28 mouse cellular contexts compared by ENCODE assay signal in the genomic region with DNA sequence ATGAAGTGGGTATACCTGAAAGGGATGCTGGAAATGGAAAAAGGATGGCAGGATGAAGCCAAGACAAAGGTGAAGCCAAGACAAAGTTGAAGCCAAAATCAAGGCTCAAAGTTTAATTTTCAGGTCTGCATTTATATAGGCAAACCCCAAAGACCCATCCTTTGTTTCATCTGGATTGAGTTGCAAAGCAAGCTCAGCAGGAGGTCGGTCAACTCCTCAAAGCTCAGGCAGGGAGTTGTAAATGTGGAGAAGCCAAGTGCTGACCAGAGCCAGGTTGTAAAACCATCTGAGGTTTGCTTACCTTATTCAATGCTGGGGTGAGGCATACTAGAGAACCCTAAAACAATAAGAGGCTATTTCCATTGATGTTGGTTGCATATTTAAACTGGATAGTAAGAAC. TPM values are rescaled to one million over a fixed set of nuclear protein-coding genes. Genes with fewer than 3 reads are reported as not detected.
A peak's percentile ranks its signal among the peaks of the same experiment; 100 is the strongest.
DNase-seq lines count a peak whose midpoint lies in the region; ATAC-seq and TF ChIP-seq lines count a peak whose summit lies in the region.
"Had no signal": no experiment of that assay in that cellular context is flagged by ENCODE, and none has a peak within 500 bp of the region (broad histone marks: within the 10 kb centered on the region; RNA-seq: fewer than 3 reads in every experiment).

No protein-coding gene starts in this region.

- no peak for ATAC-seq in hindbrain, embryonic 16.5 days
- ATAC-seq: activated CD4-positive, CD25-positive, alpha-beta regulatory T cell, adult 4 months; CD4-positive, CD25-positive, alpha-beta regulatory T cell, adult 4 months; Patski had no signal

- no peak for TF ChIP-seq CTCF in heart, adult 2 months (IDR thresholded peaks at IDR 0.05)

- intact Hi-C loops in left cerebral cortex, postnatal 36 days (cut with DNase I): no loop called here
- intact Hi-C loops in heart, adult 2 months (cut with DNase I): no loop called here

- H3K4me3 ChIP-seq in ES-E14 (ENCODE audit: insufficient read depth in 1 of 2, low read depth in 1 of 2, low read length in 2 of 2, poor library complexity in 1 of 2, severe bottlenecking in 1 of 2): no peak overlapping the region
- H3K4me3 ChIP-seq in hindbrain, embryonic 16.5 days (ENCODE audit: low read length): no peak overlapping the region
- no peak overlapping the region for H3K4me3 ChIP-seq in heart, adult 2 months

- H3K36me3 ChIP-seq in ES-E14 (ENCODE audit: control insufficient read depth, insufficient read depth, low read length, poor library complexity, severe bottlenecking): no peaks in the 10 kb centered on the region
- H3K36me3 ChIP-seq in hindbrain, embryonic 16.5 days (ENCODE audit: control insufficient read depth, insufficient read depth, low read length): no peaks in the 10 kb centered on the region
- no peaks in the 10 kb centered on the region for H3K36me3 ChIP-seq in heart, adult 2 months (ENCODE audit: control insufficient read depth, insufficient read depth, low read length)
- H3K36me3 ChIP-seq: G1E had no signal

- H3K4me1 ChIP-seq in ES-E14 (ENCODE audit: control insufficient read depth in 2 of 2, insufficient read depth in 2 of 2, low read length in 2 of 2, poor library complexity in 1 of 2): no peaks in the 10 kb centered on the region; a peak in 1 of 4 replicates
- peaks cover 3% of the 10 kb centered on the region for H3K4me1 ChIP-seq in hindbrain, embryonic 16.5 days (ENCODE audit: control insufficient read depth, insufficient read depth, low read depth, low read length)
- no peaks in the 10 kb centered on the region for H3K4me1 ChIP-seq in heart, adult 2 months (ENCODE audit: control insufficient read depth, insufficient read depth, low read length)

- no peak for TF ChIP-seq POLR2A in heart, adult 2 months (IDR thresholded peaks at IDR 0.05; ENCODE audit: insufficient read depth, low read depth, low read length)

- H3K79me2 ChIP-seq in heart, adult 2 months (replicated peaks; ENCODE audit: control insufficient read depth, insufficient read depth, low read length): no peaks in the 10 kb centered on the region

- TF ChIP-seq EP300 in heart, adult 2 months (IDR thresholded peaks at IDR 0.05; ENCODE audit: insufficient read depth, low read depth, low read length): no peak

- H3K9ac ChIP-seq in ES-E14 (ENCODE audit: insufficient read depth, low read depth, low read length, poor library complexity, severe bottlenecking): no peak overlapping the region
- H3K9ac ChIP-seq in hindbrain, embryonic 16.5 days (ENCODE audit: low read depth, low read length): no peak overlapping the region
- H3K9ac ChIP-seq in heart, adult 2 months (ENCODE audit: low read depth, low read length): no peak overlapping the region

- WGBS in hindbrain, embryonic 16.5 days: 25% methylated on average over 1 of the region's 1 CpGs
- 18% methylated on average over 1 of the region's 1 CpGs for WGBS in heart, adult 2 months

- no peaks in the 10 kb centered on the region for H3K9me3 ChIP-seq in ES-E14 (ENCODE audit: control insufficient read depth, insufficient read depth, low read depth, low read length)
- H3K9me3 ChIP-seq in hindbrain, embryonic 16.5 days (ENCODE audit: control insufficient read depth, low read length): no peaks in the 10 kb centered on the region
- H3K9me3 ChIP-seq: G1E had no signal

- H3K4me2 ChIP-seq in hindbrain, embryonic 16.5 days (ENCODE audit: low read length): no peak overlapping the region

- DNase-seq in ES-CJ7 (ENCODE audit: low read depth, low spot score): peak; percentile 78
- peak; percentile 26 for DNase-seq in ES-E14 (ENCODE audit: low read depth, low spot score)
- peak; percentile 69 for DNase-seq in R1 (ENCODE audit: low read depth, low spot score)
- DNase-seq in ZHBTc4 (ENCODE audit: low read depth, low spot score): peak; percentile 70
- no peak for DNase-seq in left cerebral cortex, postnatal 36 days (ENCODE audit: low spot score in 2 of 2)
- no peak for DNase-seq in heart, adult 2 months
- no peak for DNase-seq in urinary bladder, postnatal 10 days (ENCODE audit: low spot score)
- DNase-seq: adrenal gland, adult 2 months; adrenal gland, adult 8-10 months; adrenal gland, postnatal 10 days; adrenal gland, postnatal 14 days; adrenal gland, postnatal 25 days; adrenal gland, postnatal 36 days; B cell, adult 2 months; cerebellum, adult 11 months; cerebellum, adult 11-12 months; cerebellum, adult 18-20 months; cerebellum, adult 2 months; cerebellum, adult 8-10 months; cerebellum, adult 9-10 months had no signal

- in situ Hi-C loops in ES-E14 (cut with MboI; ENCODE audit: low sequenced_read_pairs in 2 of 2, unreplicated experiment in 2 of 2): no loop called here

- H3K27me3 ChIP-seq in hindbrain, embryonic 16.5 days (replicated peaks; ENCODE audit: control insufficient read depth, insufficient read depth, low read length): no peaks in the 10 kb centered on the region
- H3K27me3 ChIP-seq in heart, adult 2 months (ENCODE audit: control insufficient read depth, insufficient read depth, low read length): 0 out of 2 replicates have a peak, but pooled peaks cover 1% of the 10 kb centered on the region
- H3K27me3 ChIP-seq: CH12.LX, Patski had no signal

- H3K27ac ChIP-seq in ES-E14 (ENCODE audit: insufficient read depth, low read depth, low read length, poor library complexity, severe bottlenecking): no peak overlapping the region
- no peak overlapping the region for H3K27ac ChIP-seq in hindbrain, embryonic 16.5 days (ENCODE audit: low read depth, low read length)
- H3K27ac ChIP-seq in heart, adult 2 months: no peak overlapping the region

TF ChIP-seq in ES-E14, 5 proteins besides CTCF, POLR2A, EP300 and RAD21:
- TF ChIP-seq ZNF384 (IDR thresholded peaks at IDR 0.05; ENCODE audit: low read depth, low read length) (no peak), CHD2 (IDR thresholded peaks at IDR 0.05; ENCODE audit: low read depth, low read length) (no peak), MAFK (IDR thresholded peaks at IDR 0.05; ENCODE audit: insufficient read depth, low read depth, low read length) (no peak), ZC3H11A (IDR thresholded peaks at IDR 0.05; ENCODE audit: borderline replicate concordance, low read depth, low read length) (no peak), HCFC1 (IDR thresholded peaks at IDR 0.05; ENCODE audit: borderline replicate concordance, insufficient read depth, low read length) (no peak)

RNA-seq across cellular contexts. Expression of a gene that starts 4.6 kb away (rescaled TPM):
- total RNA-seq in ES-E14 (2012; rRNA removed): 1.6 and 1.9 TPM in 2 replicates
- total RNA-seq in left cerebral cortex, postnatal 36 days (2021): 1 to 10 TPM; 1.1 to 1.7 TPM
- 2.3 and 2.6 TPM in 2 replicates for polyA plus RNA-seq in hindbrain, embryonic 16.5 days (2015; fragmentation: Nextera tagmentation; extraction: Ambion mirVana)
- not detected for total RNA-seq in heart, adult 2 months (2021)
- polyA plus RNA-seq in heart, adult 2 months (2012; rRNA removed): not detected in 2 replicates
- total RNA-seq: adrenal gland, postnatal 36 days; adrenal gland, postnatal 4 days; CH12.LX; MEL had no signal

Comparison
In these comparisons a context has a peak if more than half of its experiments do, and no peak if none do; other contexts are left out.
1. DNase-seq: peak in ES-CJ7 (single experiment), ES-E14 (single experiment), R1 (single experiment) and ZHBTc4 (single experiment); none in left cerebral cortex, postnatal 36 days (0 of 2), heart, adult 2 months (0 of 2) and urinary bladder, postnatal 10 days (single experiment).